Mouse (Mus musculus): ENCODE data around the gene Cd300c2. TPM values are rescaled to one million over a fixed set of nuclear protein-coding genes. Genes with fewer than 3 reads are reported as not detected.

Gene Cd300c2
- polyA plus RNA-seq, 1 experiment from 2014 or later, result 1.1 TPM

DNA sequence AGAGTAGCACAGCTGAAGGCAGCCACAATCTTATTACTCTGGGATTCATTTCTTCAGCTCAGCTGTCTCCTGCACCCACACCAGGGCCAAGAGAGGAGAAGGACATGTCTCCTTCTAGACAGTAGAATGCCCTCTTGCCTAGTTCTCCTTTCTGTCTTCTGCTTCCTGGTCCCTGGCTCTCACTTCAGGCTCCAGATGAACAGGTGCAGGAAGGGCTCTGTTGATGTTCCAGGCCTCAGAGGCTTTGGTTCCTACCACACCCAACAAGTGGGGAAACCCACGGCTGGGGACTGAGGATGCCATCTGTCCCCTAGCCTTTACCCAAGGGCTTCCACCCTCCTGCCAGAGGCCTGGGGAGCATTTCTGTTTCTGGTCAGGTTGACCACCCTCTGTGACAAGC lies 41.3 kb downstream of the Cd300c2 start:
- Histone ChIP-seq H3K36me3 (no peaks in the 10 kb centered on the region), H3K9me3 (no peaks in the 10 kb centered on the region), H3K4me2 (no peak overlapping the region), H3K27ac (replicated peaks) (no peak overlapping the region), H3K9ac (no peak overlapping the region), H3K4me3 (no peak overlapping the region), H3K4me1 (replicated peaks) (no peaks in the 10 kb centered on the region), H3K27me3 (no peaks in the 10 kb centered on the region)
- 90% methylated on average over 1 of the region's 1 CpGs for WGBS
- no peak for ATAC-seq (ENCODE audit: low FRiP score, low read depth)

Other genes starting within 250 kb of the Cd300c2 start
- 0.51 and 0.93 TPM in 2 replicates for gene Kif19a, start 236.5 kb downstream of the Cd300c2 start, polyA plus RNA-seq (2015; fragmentation: Nextera tagmentation; extraction: Ambion mirVana)
- gene Btbd17, start 205.9 kb downstream of the Cd300c2 start, polyA plus RNA-seq (2015; fragmentation: Nextera tagmentation; extraction: Ambion mirVana), result 26.0 and 26.4 TPM in 2 replicates
- gene Gpr142, start 203.0 kb downstream of the Cd300c2 start, polyA plus RNA-seq (2015; fragmentation: Nextera tagmentation; extraction: Ambion mirVana), result not detected in 2 replicates
- 8.5 and 11.6 TPM in 2 replicates for gene Gprc5c, start 150.7 kb downstream of the Cd300c2 start, polyA plus RNA-seq (2015; fragmentation: Nextera tagmentation; extraction: Ambion mirVana)
- 1.4 and 1.7 TPM in 2 replicates for gene Cd300a, start 111.8 kb downstream of the Cd300c2 start, polyA plus RNA-seq (2015; fragmentation: Nextera tagmentation; extraction: Ambion mirVana)
- 0.19 and 0.20 TPM in 2 replicates for gene Cd300lb, start 67.5 kb downstream of the Cd300c2 start, polyA plus RNA-seq (2015; fragmentation: Nextera tagmentation; extraction: Ambion mirVana)
- gene Cd300c, start 32.7 kb downstream of the Cd300c2 start, polyA plus RNA-seq (2015; fragmentation: Nextera tagmentation; extraction: Ambion mirVana), result not detected in 2 replicates
- 0.20 TPM in 1 of 2 replicates, not detected in the other for gene Cd300ld, start 12.0 kb downstream of the Cd300c2 start, polyA plus RNA-seq (2015; fragmentation: Nextera tagmentation; extraction: Ambion mirVana)
- not detected in 2 replicates for gene Cd300ld2, start 14.3 kb upstream of the Cd300c2 start, polyA plus RNA-seq (2015; fragmentation: Nextera tagmentation; extraction: Ambion mirVana)
- gene Cd300ld4, start 25.1 kb upstream of the Cd300c2 start, polyA plus RNA-seq (2015; fragmentation: Nextera tagmentation; extraction: Ambion mirVana), result not detected in 2 replicates
- not detected in 2 replicates for gene Cd300ld5, start 35.9 kb upstream of the Cd300c2 start, polyA plus RNA-seq (2015; fragmentation: Nextera tagmentation; extraction: Ambion mirVana)
- not detected in 2 replicates for gene Cd300ld3, start 46.5 kb upstream of the Cd300c2 start, polyA plus RNA-seq (2015; fragmentation: Nextera tagmentation; extraction: Ambion mirVana)
- not detected in 2 replicates for gene Cd300e, start 60.3 kb upstream of the Cd300c2 start, polyA plus RNA-seq (2015; fragmentation: Nextera tagmentation; extraction: Ambion mirVana)
- gene Rab37, start 89.6 kb upstream of the Cd300c2 start, polyA plus RNA-seq (2015; fragmentation: Nextera tagmentation; extraction: Ambion mirVana), result 0.62 and 0.77 TPM in 2 replicates
- gene Cd300lf, start 132.1 kb upstream of the Cd300c2 start, polyA plus RNA-seq (2015; fragmentation: Nextera tagmentation; extraction: Ambion mirVana), result 0.17 and 0.34 TPM in 2 replicates
- gene Slc9a3r1, start 161.5 kb upstream of the Cd300c2 start, polyA plus RNA-seq (2015; fragmentation: Nextera tagmentation; extraction: Ambion mirVana), result 68.7 and 70.2 TPM in 2 replicates
- 15.1 and 17.5 TPM in 2 replicates for gene Tmem104, start 185.6 kb upstream of the Cd300c2 start, polyA plus RNA-seq (2015; fragmentation: Nextera tagmentation; extraction: Ambion mirVana)
- 19.1 and 20.4 TPM in 2 replicates for gene Nat9, start 186.0 kb upstream of the Cd300c2 start, polyA plus RNA-seq (2015; fragmentation: Nextera tagmentation; extraction: Ambion mirVana)

Data from hindbrain, embryonic 15.5 days (tissue).